Mouse (Mus musculus) Muller cell, postnatal 12 days (primary cell): ENCODE data around the gene Lrrfip2.
A peak's percentile ranks its signal among the peaks of the same experiment; 100 is the strongest.

ENCODE experiments used
- DNase-seq: peaks from one replicate; pipeline ENCODE4 v3.0.0-alpha.2; 2015; ENCODE audit errors: inconsistent ontology term

Lrrfip2 gene

DNA sequence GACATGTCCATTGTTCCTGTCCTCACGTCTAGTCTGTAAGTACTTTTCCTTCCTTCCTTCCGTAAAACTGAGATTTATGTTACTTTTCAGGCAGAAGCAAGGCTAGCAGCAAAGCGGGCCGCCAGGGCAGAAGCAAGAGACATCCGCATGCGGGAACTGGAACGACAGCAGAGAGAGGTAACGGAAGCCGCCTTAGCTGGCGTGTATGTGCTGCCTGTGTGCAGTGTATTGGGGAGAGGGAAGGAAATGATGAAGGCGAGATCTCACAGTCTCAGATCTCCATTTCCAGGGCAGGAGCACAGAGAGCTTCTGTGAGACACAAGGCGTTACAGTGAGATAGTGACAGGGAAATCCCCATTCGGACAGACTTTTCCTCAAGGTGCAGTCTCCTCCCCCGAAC, 43.8 kb downstream of the Lrrfip2 start:
- no peak for DNase-seq

DNA sequence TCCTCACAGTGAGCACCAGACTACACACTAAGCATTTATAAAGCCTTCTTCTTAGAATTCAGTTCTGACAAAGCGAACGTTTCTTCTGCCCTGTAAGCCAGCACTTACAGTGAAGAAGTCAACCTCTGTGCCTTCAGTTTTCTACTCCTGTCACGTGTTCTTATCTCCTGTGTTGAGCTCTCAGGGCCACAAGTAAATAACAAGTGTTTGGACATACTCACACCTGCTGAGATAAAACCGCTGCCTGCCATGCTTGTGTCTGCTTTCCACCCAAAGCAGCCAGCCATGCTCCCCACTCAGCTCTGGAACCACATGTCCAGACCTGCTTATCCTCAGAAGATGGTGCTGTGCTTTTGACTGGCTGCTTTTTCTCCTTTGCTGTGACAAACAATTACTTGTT, 49.2 kb downstream of the Lrrfip2 start:
- no peak for DNase-seq

DNA sequence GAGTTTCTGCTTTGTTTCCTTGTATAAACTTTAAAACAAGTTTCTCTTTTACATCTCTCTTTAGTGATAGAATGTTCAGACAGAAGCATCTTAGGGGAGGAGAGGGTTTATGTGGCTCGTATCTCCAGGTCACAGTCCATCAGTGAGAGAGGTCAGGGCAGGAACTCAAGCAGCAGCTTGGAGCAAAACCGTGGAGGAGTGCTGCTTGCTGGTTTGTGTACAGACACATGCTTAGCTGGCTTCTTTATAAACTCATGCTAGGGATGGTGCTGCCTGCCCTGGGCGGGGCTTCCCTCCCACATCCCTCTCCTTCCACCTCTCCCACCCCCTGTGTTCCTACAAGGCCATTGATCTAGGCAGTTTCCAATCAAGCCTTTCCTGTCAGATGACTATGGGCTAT, 53.0 kb downstream of the Lrrfip2 start:
- no peak for DNase-seq

DNA sequence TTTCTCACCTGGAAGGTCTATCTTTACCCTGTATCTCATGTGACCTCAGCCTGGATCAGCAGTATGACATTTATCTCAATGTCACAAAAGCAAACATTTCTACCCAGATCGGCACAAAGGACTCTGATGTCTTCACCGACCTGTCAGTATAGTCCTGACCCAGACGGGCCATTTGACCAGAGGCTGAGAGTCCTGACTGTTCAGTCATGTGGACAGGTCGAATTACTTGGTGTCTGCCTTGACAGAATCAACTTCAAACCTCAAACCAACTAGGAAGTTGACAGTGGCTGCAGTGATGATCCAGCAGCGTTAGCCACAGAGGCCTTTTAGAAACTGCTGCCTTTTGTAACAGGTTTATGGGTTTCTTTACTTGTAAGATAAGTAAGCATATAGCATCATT, 56.7 kb downstream of the Lrrfip2 start:
- no peak for DNase-seq

DNA sequence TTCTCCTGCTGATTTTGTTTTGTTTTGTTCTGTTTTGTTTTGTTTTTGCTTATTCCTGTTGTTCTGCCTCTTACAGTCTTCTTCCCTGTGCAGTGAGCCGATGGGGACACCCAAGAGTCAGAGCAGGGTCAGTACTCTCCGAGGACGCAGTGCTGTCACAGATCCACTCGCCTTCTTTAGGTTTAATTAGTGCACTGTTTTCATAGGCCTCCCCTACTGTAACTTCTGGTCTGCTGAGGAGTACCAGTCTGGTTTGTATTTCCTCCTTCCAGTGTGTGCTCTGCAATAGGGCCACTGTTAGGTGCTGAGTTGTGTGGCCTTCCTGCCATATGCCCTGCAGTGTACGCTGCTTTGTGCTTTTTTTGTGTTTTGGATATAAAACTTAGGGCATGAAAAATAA, 61.6 kb downstream of the Lrrfip2 start:
- DNase-seq: no peak

DNA sequence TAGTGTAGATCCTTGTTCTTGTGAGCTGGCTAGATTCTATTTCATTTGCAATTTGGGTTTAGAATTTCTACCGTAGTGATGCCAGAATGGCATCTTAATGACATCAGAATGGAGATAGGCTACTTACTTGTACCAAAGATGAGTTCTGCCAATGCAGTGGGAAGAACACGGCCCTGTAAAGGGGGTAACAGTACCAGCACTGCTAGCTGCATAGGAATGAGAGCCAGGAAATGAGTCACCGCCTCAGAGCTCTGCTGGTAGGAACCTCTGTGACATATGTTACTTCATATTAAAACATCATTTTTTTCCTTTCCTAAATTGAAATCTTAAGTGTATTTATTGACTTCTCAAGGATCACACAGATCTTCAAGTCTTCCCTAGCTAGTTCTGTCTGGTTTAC, 64.8 kb downstream of the Lrrfip2 start:
- peak; percentile 48 for DNase-seq

DNA sequence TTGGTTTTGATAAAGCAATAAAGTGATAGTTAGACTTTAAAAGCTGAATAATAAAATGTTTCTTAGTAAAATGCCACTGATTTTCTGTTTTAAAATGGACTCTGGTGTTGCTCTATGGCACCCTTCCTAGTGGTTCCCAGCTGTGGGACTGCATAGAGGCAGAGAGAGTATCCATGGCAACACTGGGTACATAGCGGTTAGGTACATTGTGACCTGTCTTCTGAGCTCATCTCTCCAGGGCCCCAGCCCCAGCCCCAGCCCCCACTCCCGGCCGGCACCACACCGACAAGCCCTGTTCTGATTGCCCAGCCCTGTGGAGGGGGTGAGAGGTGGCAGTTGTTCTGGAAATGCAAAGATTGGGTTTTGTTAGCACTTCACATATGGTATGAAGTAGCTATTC, 67.5 kb downstream of the Lrrfip2 start:
- no peak for DNase-seq

DNA sequence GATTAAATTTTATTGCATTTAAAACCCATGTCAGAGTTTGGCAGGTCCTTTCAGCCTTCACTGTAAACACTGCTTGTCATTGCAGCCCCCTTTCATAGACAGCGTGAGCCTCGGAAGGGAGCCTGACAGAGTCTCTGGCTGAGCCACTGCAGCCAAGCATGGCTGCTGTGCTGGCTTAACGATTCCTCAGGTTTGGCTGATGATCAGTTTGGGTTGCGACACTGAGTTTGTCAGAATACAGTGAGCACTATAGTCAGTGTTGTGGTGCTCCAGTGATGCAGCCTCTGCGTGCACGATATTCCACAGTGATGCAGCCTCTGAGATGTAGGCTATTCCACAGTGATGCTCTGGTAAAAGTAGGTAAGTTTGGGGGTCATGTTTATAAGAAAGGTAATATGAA, 69.5 kb downstream of the Lrrfip2 start:
- no peak for DNase-seq

DNA sequence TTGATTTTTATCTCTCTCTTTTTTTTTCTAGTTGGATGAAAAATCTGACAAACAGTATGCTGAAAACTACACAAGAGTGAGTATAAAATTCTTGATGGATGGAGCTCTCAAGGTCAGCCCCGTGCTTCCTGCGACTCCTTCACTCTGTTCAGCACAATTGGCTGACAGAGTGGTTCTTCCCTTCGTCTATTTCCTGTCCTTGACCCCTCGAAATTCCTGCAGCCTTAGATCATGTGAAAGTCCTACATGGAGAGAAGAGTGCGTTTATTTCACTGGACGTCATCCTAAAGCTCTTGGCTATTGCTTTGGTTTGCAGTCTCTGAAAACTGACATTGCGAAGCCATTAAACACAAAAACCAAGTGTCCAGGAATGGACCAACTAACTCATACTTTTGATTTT, 71.3 kb downstream of the Lrrfip2 start:
- no peak for DNase-seq

DNA sequence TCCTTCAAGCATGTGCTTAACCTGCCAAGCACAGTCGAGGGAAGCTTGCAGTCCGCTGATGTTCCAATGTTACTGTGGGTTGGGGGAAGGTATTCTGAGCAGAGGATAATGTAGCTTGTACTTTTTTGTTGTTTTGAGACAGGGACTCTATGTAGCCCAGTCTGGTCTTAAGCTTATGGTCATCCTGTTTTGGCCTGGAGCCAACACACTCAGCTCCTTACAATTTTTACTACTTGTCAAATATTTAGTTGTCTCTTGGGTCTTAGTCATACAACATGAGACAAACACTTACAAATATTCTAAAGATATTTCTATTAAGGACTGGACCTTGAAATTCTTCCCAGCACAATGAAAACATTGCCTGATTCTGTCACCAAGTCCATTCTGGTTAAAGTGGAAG, 75.8 kb downstream of the Lrrfip2 start:
- no peak for DNase-seq

DNA sequence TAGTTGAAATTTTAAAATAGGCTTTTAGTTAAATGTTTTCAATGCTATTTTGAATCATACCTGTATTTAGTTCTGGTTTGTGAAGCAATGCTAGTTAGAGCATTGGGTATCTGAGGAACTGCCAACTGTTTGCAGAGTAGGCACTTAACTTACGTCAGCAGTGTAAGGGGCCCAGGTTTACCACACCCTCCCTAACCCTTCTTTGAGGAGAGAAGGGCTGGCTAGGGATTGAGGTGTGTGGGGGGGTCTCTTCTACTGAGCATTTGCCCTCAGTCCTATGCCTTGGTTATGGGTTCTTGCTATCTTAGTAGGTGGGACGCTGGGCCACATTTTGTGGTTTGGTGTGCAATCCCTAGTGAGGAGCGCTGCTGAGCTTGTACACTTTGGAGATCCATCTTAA, 79.7 kb downstream of the Lrrfip2 start:
- no peak for DNase-seq

DNA sequence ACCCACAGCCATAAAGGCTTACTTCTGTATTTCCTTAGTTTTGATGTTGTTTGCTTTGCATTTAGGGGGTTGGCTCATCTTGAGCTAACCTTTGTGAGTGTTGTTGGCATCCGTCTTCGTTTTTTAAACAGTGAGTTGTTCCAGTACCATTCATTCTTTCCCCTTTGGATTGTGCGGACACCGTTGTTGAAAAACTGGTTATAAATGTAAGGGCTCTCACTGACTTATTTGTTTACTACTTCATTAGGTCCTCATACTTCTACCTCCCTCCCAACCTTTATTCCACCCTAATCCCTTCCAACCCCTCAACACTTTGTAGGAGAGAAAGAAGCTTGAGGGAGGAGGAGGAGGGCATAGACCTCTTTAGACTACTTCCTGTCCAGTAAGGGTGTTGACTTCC, 80.3 kb downstream of the Lrrfip2 start:
- no peak for DNase-seq

DNA sequence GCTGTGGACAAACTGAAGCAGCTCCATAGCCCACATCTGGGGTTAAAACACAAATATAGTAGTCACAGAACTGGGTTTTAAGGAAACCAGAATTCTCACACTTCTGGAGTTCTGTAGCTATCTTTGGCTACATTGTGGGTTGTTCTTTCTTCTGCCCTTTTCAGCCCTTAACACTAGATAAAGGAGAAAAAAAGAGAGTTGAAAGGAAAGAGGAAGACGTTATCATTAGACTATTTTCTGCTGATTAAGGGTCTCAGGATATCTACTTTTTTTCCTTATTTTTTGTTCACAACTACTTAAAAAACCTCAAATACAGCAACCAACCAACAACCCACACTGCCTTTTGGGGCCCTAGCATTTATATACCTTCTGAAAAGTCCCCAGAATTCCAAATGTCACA, 80.9 kb downstream of the Lrrfip2 start:
- no peak for DNase-seq

DNA sequence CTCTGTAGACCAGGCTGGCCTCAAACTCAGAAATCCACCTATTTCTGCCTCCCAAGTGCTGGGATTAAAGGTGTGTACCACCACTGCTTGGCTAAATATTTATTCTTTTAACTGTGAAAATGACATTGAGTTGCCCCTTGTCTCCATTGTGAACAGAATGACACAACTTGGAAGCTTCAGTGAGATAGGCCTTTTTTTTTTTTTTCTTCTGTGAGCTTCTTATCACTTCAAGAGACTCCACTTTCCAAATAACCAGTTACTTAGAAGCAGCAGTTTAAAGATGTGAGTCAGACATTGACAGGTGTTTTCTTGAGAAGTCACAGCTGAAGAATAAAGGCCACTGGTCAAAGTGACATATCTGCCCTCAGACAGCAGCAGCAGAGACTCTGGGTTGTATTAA, 82.8 kb downstream of the Lrrfip2 start:
- no peak for DNase-seq

DNA sequence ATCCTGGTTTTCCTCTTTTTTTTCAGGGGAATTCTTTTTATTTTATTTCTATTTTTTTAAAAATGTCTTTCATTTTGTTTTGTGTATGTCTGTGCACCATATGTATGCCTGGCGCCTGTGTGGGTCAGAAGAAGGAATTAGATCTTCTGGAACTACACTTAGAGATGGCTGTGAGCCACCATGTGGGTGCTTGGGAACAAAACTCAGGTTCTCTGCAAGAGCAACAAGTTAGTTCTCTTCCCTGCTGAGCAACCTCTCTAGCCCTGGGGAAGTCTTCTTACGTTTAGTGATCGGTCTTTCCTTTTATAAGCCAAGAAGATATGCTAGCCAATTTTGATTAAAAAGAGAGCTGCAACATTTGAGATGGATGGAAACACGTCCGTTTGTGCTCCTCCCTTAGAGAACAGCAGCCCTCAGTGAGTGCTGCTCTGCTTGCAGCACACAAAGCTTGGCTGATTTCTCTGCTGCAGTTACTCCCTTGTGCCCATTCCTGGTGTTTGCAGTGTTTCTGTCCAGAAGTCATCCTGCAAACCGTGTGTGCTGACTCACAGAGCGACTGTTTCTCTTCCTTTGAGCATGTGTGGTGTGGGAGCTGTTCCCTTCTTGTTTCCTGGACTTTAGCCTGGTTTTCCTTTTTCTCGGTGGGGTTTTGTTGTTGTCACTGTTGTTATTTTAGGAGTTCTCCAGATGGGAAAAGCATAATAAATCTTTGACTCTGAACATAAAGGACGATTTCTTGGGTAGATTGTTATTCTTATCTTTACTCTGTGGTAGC, 87.4 kb downstream of the Lrrfip2 start:
- DNase-seq: no peak

DNA sequence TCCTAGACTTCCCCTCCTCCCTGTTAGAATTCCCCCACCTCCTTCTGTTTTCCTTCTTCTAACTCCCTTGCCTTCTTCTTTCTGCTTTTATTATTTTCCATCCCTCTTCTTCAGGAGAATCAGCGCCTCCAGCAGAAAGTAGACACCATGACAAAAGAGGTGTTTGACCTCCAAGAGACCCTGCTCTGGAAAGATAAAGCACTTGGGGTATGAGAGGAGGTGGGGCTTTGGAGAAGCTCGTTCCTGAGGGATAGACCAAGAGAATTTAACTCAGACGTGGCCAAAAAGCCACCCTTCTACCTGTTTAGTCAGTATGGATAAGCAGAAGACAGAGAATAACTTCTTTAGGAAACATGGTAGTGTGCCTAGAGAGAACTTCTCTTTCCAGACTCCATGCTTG, 90.3 kb downstream of the Lrrfip2 start:
- DNase-seq: no peak

DNA sequence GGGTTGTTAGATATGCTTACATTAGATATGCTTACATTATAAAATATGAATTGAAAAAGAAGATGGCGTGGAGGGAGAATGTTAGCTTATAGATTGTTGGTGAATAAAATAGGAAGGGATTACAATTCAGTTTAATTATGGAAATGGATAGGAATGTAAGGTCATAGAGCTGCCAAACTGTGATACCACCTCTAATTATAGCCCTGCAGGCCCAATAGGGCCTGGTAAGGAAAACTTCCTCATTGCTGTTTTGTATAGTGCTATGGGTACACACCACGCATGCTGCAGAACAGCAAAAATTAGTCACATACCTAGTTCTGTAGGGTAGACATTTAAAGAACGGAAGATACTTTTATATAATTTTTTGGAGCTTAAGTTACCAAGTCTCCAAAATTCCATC, 90.8 kb downstream of the Lrrfip2 start:
- no peak for DNase-seq

DNA sequence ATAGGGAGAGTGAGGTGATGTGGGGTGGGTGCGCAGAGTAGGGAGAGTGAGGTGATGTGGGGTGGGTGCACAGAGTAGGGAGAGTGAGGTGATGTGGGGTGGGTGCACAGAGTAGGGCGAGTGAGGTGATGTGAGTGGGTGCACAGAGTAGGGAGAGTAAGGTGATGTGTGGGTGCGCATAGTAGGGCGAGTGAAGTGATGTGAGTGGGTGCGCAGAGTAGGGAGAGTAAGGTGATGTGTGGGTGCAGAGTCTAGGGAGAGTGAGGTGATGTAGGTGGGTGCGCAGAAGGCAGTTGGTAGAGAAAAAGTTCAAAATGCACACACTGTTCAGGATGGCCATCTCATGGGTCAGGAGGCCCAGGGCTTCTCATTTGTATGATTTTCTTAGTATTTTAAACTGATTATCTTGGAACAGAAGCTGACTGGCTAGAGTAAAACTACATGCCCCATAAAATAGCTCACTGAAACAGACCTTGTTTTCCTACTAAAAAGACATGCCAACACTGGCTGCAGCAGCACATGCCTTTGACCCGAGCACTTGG, 91.8 kb downstream of the Lrrfip2 start:
- DNase-seq: no peak

DNA sequence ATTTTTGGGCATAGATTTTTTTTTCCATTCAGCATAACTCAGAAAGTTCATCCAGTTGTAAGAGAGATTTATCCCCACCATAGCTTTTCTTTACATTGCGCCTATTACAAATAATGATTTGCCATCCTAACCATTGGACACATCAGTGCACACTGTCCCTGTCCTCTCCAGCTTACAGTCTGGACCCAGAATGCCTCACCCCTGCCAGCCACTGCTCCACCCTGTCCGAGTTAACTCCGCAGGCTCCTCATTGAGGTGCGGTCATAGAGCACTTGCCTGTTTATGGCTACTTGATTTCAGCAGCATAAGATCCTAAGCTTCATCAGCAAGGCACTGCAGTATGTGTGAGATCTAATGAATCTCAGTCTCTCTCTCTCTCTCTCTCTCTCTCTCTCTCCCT, 93.0 kb downstream of the Lrrfip2 start:
- DNase-seq: no peak

DNA sequence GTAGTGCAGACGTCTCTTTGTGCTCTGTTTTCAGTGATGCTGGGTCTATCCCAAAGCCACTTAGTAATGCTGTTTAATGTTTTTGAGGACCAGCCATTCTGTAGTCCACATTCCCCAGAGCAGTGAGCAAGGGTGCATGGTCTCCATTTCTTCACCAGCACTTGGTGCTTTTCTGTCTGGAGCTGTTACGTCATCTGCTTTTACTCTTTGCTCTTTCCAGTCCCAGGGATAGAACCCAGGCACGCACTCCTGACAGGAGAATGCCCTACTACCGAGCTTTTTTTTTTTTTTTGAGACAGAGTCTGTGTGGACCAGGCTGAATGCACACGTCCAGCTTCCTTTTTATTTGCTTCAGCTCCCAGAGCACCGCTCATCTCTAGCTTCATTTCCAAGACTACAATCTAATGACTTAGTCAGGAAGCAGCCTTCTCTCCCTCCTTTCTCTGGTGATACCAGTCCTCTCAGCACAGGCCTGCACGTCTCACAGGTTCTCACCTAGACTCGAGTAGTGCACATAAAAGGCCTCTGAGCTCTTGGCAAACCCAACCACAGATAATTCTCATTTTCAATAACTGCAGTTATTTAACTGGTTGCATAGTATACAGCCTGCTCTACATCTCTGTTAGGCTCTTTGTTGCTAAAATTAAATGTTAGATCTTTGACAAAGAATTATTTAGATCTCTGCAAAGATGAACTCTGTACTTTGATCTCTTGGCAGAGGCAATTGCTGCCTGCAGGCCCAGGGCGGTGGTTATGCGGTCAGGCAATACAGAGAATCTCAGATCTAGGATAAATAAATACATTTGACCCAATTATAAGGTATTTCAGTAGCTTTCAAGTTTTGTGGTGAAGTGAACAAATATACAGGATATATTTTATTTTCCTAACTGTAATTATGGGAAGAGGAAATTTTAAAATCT, 94.0 kb downstream of the Lrrfip2 start:
- no peak for DNase-seq

DNA sequence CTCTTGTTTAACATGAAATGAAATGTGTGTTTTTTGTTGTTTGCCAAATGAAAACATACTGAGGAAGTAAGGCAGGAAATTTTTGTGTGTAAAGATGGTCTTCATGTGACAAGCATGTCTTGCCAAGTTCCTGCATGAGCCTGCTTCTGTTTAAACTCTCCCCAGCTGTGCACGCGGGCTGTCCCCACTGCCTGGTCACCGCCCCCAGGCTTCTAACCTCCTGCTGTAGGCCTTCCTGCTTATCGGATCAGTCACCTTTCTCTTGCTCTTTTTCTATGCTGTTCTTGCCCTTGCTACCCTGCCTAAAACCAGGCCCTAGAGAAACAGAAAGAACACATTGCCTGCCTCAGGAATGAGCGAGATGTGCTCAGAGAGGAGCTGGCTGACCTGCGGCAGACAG, 96.1 kb downstream of the Lrrfip2 start:
- DNase-seq: no peak

DNA sequence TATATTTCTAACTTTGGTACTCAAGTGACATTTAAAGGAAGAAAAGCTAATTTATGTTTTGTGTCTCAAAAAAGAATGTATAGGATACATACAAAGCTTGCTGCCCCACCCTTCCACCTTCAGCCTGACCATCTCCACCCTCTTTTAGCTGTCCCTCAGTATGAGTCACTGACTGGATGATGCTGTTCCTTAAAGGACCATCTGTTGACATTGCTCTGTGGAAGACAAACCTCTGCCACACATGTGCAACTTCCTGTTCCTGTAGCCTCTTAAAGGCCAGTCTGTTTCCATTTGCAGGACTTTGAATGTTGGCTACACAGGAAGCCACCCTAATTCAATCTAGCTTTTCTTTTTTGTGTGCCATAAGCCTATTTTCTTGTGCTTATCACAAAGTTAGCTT, 99.0 kb downstream of the Lrrfip2 start:
- DNase-seq: no peak

DNA sequence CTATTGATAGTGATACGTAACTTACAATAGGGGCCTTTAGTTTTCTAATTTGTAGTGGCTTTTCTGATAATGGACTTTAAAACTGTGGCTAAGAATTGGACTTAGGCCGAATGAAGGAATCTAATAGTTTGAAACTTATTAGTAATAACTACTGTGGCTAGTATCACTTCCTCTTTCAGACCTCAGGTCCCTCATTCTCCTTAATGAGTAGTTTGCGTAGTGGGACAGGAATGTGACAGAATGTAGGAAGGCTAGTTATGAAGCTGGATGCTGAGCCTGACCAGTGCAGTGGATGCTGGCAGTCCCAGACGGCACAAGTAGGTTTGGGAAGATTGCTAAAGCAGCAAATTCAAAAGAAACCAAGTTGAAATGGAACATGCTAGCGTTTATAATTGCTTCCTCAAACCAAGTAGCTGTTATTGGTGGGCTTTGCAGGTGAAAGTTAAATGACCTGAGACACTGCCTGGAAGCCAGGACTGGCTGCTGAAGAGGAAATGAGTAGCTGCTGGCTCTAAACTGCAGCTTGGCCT, 103.2 kb downstream of the Lrrfip2 start:
- DNase-seq: no peak
